Mouse (Mus musculus) gastrocnemius, postnatal 36 days (tissue): ENCODE data around the gene Olfr157. TPM values are rescaled to one million over a fixed set of nuclear protein-coding genes. Genes with fewer than 3 reads are reported as not detected.
"Not testable (repeated sequence)": the region's sequence is repeated elsewhere in the genome, so short reads cannot be mapped to it uniquely, and the experiment has no call there.

Source experiments
- DNase-seq, 2 experiments: peaks; one replicate each; pipeline ENCODE4 v3.0.0; 2022
- intact Hi-C: fragments of 180-260 bp; cut with DNase I; formaldehyde crosslinking; loops from one replicate; pipeline ENCODE4 v1.15.1; 2025
- total RNA-seq, 2 experiments: library from RNA; stranded (reverse); gene quantifications; 2 replicates each; pipeline ENCODE4 v1.2.3; 2021

Gene Olfr157
- total RNA-seq, 2 experiments from 2014 or later: not detected

GRCm38 (mm10) chr4:43822896-43823550, 17.0 kb downstream of the Olfr157 start:
- intact Hi-C loops: no loop called here
- DNase-seq: no peak

DNA sequence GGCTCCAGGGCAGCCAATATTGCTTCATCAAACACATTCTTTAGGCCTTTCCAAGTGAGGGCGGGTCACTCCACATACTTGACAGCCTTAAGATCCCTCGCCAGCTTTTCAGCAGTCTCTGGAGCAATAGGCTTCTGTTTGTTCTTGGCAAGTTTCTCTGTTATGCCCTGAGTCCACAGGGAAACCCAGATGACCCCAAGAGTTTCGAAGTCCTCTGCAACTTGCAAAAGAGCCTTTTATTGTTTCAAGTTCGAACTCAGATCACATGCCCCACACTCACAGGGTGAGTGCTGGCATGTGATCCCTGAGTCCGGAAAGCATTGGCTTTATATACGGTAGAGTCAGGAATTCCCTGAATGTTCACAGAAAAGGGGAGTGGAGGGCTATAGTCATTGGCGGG, 41.1 kb downstream of the Olfr157 start:
- intact Hi-C loops: no loop called here
- no peak for DNase-seq

GRCm38 (mm10) chr4:43795844-43796243, 44.2 kb downstream of the Olfr157 start:
- intact Hi-C loops, DNase-seq: not testable (repeated sequence)

DNA sequence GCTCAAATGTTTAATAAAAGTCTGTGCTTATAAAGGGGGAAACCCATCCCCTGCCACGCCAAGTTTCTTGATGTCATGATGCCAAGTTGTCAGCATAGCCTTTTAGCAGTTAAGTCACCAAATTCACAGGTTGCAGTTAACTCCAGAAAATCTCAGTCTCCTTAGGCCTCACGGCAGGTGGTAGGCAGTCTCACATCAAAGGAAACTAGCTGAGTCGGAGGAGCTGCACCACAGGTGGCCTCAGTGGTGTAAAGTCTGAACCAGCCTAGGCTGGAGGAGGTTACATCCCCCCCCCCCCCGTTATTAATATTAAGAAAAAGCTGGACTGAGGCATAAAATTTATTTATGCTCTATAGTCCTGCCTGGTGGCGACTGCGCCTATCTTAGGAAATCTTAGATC, 44.7 kb downstream of the Olfr157 start:
- intact Hi-C loops: no loop called here
- DNase-seq: no peak

Other genes with a start within 250 kb of the Olfr157 start
- 10 to 100 TPM; 28.1 to 38.4 TPM for gene Npr2, start 208.3 kb downstream of the Olfr157 start, total RNA-seq
- gene Spag8, start 186.6 kb downstream of the Olfr157 start, total RNA-seq: not detected
- 10 to 100 TPM; 35.3 to 38.4 TPM for gene Hint2, start 183.7 kb downstream of the Olfr157 start, total RNA-seq
- gene Tmem8b, start 171.2 kb downstream of the Olfr157 start, total RNA-seq: 1 to 10 TPM; 8.9 to 9.7 TPM
- gene Fam221b, start 171.1 kb downstream of the Olfr157 start, total RNA-seq: under 1 TPM; 0.17 to 0.18 TPM
- gene Olfr70, start 139.4 kb downstream of the Olfr157 start, total RNA-seq: not detected
- gene Olfr71, start 129.9 kb downstream of the Olfr157 start, total RNA-seq: not detected
- 1 to 10 TPM; 1.2 to 2.0 TPM for gene Hrct1, start 113.0 kb downstream of the Olfr157 start, total RNA-seq
- gene Spaar, start 110.2 kb downstream of the Olfr157 start, total RNA-seq: 1 to 10 TPM; 1.3 to 1.5 TPM
- not detected for gene Olfr159, start 69.2 kb downstream of the Olfr157 start, total RNA-seq
- gene Olfr156, start 16.3 kb downstream of the Olfr157 start, total RNA-seq: not detected
- gene Olfr155, start 11.4 kb upstream of the Olfr157 start, total RNA-seq: not detected
- 1 to 10 TPM; 2.2 to 2.5 TPM for gene Reck, start 35.3 kb upstream of the Olfr157 start, total RNA-seq
- gene Glipr2, start 117.2 kb upstream of the Olfr157 start, total RNA-seq: 1 to 10 TPM; 2.4 to 3.0 TPM
- gene Ccin, start 143.3 kb upstream of the Olfr157 start, total RNA-seq: not detected
- 10 to 100 TPM; 46.3 to 49.3 TPM for gene Clta, start 164.3 kb upstream of the Olfr157 start, total RNA-seq
- 10 to 100 TPM in 1 of 2 experiments, 1 to 10 TPM in 1; 8.1 to 11.8 TPM for gene Gne, start 244.0 kb upstream of the Olfr157 start, total RNA-seq